Mouse (Mus musculus) ES-E14 (cell line): Measurements from ENCODE around the gene C1qtnf6.

Experiments used
- CHD2 ChIP-seq: IDR thresholded peaks from 2 replicates; pipeline ENCODE4 v1.6.1; 2014; ENCODE audit warnings: mild to moderate bottlenecking, low read depth, low read length, inconsistent platforms
- HCFC1 ChIP-seq: IDR thresholded peaks from 2 replicates; pipeline ENCODE4 v1.6.1; 2012; ENCODE audit warnings: low read length, inconsistent platforms, borderline replicate concordance; ENCODE audit not compliant: insufficient read depth
- MAFK ChIP-seq: IDR thresholded peaks from 2 replicates; pipeline ENCODE4 v1.6.1; 2014; ENCODE audit warnings: mild to moderate bottlenecking, low read depth, low read length, inconsistent platforms; ENCODE audit not compliant: insufficient read depth
- ZNF384 ChIP-seq: IDR thresholded peaks from 2 replicates; pipeline ENCODE4 v1.6.1; 2012; ENCODE audit warnings: low read depth, low read length, inconsistent platforms

- TF ChIP-seq CHD2, result no peak
- TF ChIP-seq HCFC1, result no peak
- TF ChIP-seq ZNF384, result no peak
- no peak for TF ChIP-seq MAFK
These were observed 16.5 kb upstream of the C1qtnf6 start for GRCm38 (mm10) chr15:78547415-78548335.
